Mouse (Mus musculus) C2C12 (cell line): ENCODE data around the gene Pcna.
"Not testable (repeated sequence)": the region's sequence is repeated elsewhere in the genome, so short reads cannot be mapped to it uniquely, and the experiment has no call there.

ENCODE experiments used
- CTCF ChIP-seq: IDR thresholded peaks from one replicate; pipeline ENCODE4 v1.5.1; 2011; ENCODE audit not compliant: control insufficient read depth, insufficient read depth, insufficient read length
- MYOG ChIP-seq: IDR thresholded peaks from one replicate; pipeline ENCODE4 v1.6.1; 2011; ENCODE audit not compliant: control insufficient read depth, insufficient read length; ENCODE audit errors: extremely low read depth

- not testable (repeated sequence) for TF ChIP-seq MYOG, CTCF
Measured at GRCm38 (mm10) chr2:132289213-132289612, 36.1 kb upstream of the Pcna start.
